Mouse (Mus musculus) spleen, postnatal 10 days (tissue): Measurements from ENCODE around the gene Ctsd.
A peak's percentile ranks its signal among the peaks of the same experiment; 100 is the strongest.

Experiments
- DNase-seq, 2 experiments: peaks; one replicate each; pipeline ENCODE4 v3.0.0; 2021 to 2022; ENCODE audit warnings: low spot score in 2 of 2

Ctsd gene

GRCm38 (mm10) chr7:142375261-142375724 lies 12.5 kb downstream of the Ctsd start:
- DNase-seq: peak; percentile 18 to 25

- no peak for DNase-seq
Observed at GRCm38 (mm10) chr7:142374413-142375015, 13.3 kb downstream of the Ctsd start.

- DNase-seq: peak in 1 of 2 experiments; percentile 21
Observed at GRCm38 (mm10) chr7:142373641-142374412, 14.0 kb downstream of the Ctsd start, which contains the start of gene Ifitm10. Gene Ifitm10, minus strand, starts transcription at chr7:142373753.

- DNase-seq: peak in 1 of 2 experiments; percentile 14
Observed at GRCm38 (mm10) chr7:142373039-142373438, 14.8 kb downstream of the Ctsd start.

GRCm38 (mm10) chr7:142371768-142372661 lies 15.8 kb downstream of the Ctsd start:
- peak; percentile 28 to 43 for DNase-seq

GRCm38 (mm10) chr7:142371398-142371767 lies 16.5 kb downstream of the Ctsd start:
- DNase-seq: no peak

- DNase-seq: peak; percentile 17 to 28
Observed at GRCm38 (mm10) chr7:142370937-142371336, 16.9 kb downstream of the Ctsd start.

GRCm38 (mm10) chr7:142369820-142370219 lies 18.0 kb downstream of the Ctsd start:
- DNase-seq: peak in 1 of 2 experiments; percentile 17

- DNase-seq: peak in 1 of 2 experiments; percentile 12
Observed at GRCm38 (mm10) chr7:142368856-142369255, 19.0 kb downstream of the Ctsd start.

- no peak for DNase-seq
Observed at GRCm38 (mm10) chr7:142363107-142363506, 24.7 kb downstream of the Ctsd start.

- DNase-seq: no peak
Observed at GRCm38 (mm10) chr7:142360743-142361142, 27.1 kb downstream of the Ctsd start.

- DNase-seq: no peak
Observed at GRCm38 (mm10) chr7:142359129-142359528, 28.7 kb downstream of the Ctsd start.

- no peak for DNase-seq
Observed at GRCm38 (mm10) chr7:142357566-142357965, 30.3 kb downstream of the Ctsd start.

GRCm38 (mm10) chr7:142354661-142355233 lies 33.1 kb downstream of the Ctsd start:
- peak in 1 of 2 experiments; percentile 49 for DNase-seq

GRCm38 (mm10) chr7:142353854-142354253 lies 34.0 kb downstream of the Ctsd start:
- peak in 1 of 2 experiments; percentile 58 for DNase-seq

GRCm38 (mm10) chr7:142351569-142351968 lies 36.3 kb downstream of the Ctsd start:
- DNase-seq: no peak

GRCm38 (mm10) chr7:142349308-142349961 lies 38.4 kb downstream of the Ctsd start:
- DNase-seq: no peak

- DNase-seq: no peak
Observed at GRCm38 (mm10) chr7:142347542-142347941, 40.3 kb downstream of the Ctsd start.

- no peak for DNase-seq
Observed at GRCm38 (mm10) chr7:142342247-142342640, 45.6 kb downstream of the Ctsd start.

- no peak for DNase-seq
Observed at GRCm38 (mm10) chr7:142341564-142342246, 46.1 kb downstream of the Ctsd start.
